Mouse (Mus musculus) brain, embryonic 18.5 days (tissue): ENCODE measurements around the gene Clasp1.
A peak's percentile ranks its signal among the peaks of the same experiment; 100 is the strongest.

ENCODE experiments used
- DNase-seq: peaks from one replicate; pipeline ENCODE4 v3.0.0-alpha.2; 2012; ENCODE audit warnings: low read depth, low spot score

Clasp1 gene

DNA sequence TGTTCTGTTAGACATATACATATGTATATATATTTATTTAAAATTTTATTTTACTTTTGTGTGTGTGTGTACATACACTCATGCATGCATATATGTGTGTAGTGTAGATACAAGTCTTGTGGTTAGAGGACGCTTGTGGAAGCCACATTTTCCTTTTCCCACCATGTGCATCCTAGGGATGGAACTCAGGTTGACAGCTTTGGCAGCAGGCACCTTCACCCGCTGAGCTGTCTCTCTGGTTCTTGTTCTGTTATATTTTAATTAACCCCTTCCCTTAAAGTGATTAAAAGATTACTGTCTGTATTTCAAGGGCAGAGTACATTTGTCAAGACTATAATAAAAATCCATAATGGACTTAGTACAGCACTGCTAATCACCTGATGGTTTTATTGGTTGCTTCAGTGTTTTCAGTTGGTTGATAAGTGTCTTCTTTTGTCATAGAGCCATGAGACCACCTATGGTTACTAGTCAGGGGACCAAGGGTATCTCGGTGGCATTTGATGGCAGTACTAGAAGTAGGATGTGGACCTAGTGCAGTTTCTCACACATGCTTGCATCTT, 62.1 kb downstream of the Clasp1 start:
- no peak for DNase-seq

DNA sequence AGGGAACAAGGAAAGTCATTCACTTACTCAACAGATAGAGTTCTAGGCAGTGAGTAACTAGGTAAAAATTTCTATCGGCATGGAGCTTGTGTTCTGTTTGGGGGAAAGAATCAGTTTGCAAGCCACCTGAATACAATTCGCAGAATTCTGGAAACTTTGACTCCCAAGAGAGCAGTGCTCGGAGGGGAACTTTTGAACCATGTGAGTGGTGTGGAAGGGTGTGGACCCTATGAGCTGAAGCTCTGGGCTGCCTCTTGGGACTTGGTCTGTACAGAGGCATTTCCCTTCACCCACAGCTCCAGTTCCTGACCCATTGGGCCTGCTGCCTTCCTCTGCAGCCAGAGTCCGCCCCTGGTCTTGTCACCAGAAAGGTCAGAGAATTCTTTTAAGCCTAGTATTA, 64.7 kb downstream of the Clasp1 start:
- DNase-seq, result no peak

DNA sequence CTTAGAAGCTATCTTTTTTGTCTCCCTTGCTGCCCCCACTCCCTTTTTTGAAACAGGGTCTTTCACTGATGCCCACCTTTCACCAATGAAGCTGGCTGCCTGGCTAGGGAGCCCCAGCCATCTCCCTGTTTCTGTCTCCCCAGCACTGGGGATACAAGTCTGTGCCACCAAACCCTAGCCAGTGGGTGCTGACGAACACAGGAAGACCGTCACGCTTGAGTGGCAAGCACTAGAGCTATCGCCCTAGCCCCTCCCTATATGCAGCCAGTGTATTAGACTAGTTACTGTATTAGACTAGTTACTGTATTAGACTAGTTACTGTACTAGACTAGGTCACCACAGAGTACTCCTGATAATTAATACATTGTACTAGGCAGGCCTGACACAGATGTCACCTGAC, 66.0 kb downstream of the Clasp1 start:
- DNase-seq, result no peak

DNA sequence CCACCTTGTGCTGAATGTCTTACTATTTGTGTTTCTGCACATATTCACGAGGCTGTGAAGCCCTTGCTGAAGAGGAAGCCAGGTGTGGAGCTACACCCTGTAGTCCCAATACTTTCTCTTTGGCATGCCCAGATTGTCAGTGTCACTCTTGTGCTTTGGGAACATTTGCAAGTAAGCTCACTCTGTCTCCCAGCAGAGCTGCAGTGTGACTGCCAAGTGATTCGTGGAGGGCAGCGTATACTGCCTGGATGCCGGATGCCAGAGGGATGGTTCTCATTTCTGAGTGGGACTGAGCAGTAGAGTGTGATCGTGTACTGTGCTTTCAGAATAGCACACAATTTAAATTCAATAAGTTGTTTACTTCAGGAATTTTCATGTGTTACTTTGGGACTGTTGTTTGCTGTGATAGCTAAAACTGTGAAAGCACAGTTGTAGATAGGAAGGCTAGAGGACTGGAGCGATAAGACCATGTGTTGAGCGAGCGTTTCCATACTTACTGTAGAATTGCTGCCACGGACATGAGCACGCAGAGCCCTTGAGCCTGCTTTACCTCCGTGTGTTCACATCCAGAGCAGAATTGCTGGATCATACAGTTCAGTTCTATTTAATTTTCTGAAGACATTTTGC, 68.5 kb downstream of the Clasp1 start:
- no peak for DNase-seq

DNA sequence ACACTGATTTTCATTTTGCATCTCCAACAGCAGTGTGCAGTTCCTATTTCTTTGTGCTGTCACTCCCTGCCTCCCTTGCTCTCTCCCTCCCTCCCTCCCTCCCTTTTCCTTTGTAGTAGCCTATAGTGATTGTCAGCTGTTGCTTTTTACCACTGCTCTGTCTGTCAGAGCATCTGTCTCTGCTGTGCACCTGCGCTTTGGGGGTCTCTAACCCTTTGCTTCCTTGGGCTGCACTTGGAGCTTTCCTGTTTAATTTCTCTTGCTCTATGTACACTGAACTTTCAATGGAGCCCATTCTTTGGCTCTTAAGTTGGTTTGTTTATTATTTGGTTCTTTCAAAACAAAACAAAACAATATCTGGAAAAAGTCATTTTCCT, 69.0 kb downstream of the Clasp1 start:
- DNase-seq, result no peak

DNA sequence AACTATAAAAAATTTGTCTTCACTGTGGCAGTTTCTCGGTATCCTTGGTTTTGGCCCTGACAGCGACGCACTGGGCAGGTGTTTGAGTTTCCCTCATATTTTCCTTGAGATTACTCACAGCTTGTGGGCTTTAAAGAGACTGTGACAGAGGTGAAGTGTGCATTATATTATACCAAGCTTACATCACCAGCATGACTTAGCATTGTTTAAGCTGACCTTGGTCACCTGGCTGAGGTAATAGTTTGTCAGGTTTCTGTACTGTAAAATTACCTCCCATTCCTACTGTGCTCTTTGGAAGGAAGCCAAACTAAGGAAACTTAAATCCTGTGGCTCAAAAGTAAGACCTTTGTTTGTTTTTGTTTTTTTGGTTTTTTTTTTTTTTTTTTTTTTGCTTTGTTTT, 69.4 kb downstream of the Clasp1 start:
- no peak for DNase-seq

DNA sequence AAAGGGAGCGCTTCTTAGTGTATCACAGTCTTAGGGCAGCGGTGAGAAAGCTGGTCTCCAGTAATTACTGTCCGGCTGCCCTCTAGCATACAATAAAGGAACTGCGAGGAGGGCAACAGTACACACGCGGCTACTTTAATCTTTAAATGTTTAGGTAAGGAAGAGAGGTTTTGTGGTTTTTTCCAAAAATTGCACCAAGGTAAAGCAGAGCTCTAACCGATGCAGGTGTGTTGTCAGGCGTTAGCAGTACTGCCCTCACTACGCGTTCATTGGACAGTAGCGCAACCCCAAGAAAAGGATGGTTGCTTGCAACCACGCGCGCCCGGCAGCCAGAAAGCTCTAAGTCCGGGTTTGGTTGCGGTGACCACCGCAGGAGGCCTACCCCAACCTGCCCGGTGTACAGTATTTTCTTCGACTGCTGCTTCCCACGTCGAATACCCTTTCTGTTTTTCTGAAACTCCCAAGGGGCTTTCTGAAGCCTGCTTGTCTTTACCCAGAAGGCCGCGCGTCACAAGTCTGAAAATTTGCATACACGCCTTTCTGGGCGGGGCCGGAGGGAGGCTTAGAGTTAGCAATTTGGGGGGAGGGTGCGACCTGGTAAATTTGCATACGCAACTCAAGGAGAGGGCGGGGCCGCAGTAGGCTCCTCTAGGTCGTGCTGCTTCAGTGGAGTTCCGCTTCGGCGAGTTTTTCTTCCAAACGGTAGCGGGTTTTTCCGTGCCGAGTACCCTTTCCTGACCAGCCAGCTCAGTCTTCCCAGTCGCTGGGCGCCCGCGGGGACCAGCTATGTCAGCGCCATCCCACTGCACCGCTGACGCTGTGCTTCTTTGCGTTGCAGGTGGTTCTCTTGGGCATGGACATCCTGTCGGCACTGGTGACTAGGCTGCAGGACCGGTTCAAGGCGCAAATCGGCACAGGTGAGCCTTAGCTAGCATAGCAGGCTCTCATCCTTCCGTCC, 70.4 kb downstream of the Clasp1 start:
- DNase-seq, result peak; percentile 80

DNA sequence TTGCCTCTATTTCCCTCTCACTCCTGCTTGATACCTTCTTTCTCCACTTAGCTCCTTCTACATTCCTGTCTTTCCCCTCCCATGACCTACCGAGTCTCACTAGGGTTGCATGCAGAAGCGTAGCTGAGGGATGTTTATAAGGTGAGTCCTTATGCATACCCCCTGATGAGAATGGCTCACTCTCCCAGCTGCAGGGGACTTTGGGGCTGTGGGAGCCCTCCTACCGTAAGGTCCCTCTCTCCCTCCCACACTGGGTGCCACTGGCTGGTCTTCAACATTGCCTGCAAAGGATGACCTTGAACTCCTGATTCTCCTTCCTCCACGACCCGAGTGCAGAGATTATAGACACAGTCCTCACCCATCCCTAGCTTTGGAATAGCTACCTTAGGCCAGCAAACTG, 71.9 kb downstream of the Clasp1 start:
- no peak for DNase-seq

DNA sequence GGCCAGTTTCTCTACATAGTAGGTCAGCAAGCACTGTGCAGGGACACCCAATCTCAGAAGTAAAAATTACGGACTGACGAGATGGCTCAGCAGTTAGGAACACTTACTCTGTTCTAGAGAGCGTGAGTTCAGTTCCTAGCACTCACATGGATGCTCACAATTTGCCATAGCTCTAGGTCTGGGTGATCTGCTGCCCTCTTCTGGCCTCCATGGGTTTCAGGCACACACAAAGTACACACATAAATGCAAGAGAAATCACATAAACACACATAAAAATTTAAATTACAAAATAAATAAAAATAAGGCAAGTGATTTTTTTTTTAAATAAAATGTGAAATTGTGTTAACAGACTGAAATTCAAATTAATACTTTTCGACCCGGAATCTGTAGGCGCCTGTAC, 77.2 kb downstream of the Clasp1 start:
- DNase-seq, result no peak

DNA sequence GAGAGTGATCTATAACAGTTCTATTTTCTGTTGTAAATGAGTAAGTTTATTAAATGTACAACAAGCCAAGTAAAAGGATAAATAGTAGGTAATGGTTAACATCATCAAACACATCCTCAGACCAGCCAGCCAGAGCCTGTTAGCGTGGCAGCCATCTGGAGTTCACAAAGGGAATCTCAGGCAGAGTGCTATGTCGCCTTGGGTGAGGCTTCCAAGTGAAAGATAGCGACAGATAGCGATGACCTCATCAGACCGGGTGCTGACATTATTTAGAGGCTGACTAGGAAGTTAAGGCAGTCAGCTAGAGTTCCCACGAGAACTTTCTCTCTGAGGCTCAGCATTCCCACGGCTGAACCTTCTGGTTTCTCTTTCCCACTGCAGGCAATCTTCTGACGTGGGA, 83.5 kb downstream of the Clasp1 start:
- no peak for DNase-seq

DNA sequence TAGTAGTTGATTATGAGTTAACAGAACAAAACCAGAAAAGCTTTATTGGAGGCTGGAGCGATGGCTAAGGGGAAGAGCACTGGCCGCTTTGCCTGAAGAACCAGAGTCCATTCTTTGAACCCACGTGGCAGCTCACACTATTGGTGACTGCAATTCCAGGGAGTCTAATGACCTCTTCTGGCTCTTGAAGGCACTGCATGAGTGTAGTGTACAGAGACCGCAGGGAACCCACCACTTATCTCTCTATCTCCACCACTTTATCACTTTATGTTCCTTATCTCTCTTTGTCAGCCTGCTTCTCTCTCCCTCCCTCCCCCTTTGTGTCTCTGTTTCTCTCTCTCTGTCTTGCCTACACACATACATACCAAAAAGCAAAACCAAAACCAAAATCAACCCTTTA, 88.1 kb downstream of the Clasp1 start:
- DNase-seq, result no peak

DNA sequence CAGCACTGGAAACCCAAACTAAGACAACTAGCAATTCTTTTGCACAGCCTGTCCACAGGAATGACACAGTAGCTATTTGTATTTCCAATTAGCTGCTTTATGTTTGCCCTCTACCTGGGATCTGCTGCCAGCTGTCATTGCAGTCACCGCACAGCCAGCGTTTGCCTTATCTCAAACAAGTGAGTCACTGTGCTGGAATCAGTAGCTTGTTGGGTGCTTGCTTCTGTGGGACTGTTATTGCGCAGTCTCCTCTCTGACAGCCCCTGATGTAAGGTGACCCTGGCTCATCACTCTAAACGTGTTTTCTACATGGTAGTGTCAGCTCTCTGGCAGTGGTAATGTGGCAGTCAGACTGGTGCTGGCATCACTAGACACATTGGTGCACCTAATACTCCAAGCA, 90.4 kb downstream of the Clasp1 start:
- DNase-seq, result no peak

DNA sequence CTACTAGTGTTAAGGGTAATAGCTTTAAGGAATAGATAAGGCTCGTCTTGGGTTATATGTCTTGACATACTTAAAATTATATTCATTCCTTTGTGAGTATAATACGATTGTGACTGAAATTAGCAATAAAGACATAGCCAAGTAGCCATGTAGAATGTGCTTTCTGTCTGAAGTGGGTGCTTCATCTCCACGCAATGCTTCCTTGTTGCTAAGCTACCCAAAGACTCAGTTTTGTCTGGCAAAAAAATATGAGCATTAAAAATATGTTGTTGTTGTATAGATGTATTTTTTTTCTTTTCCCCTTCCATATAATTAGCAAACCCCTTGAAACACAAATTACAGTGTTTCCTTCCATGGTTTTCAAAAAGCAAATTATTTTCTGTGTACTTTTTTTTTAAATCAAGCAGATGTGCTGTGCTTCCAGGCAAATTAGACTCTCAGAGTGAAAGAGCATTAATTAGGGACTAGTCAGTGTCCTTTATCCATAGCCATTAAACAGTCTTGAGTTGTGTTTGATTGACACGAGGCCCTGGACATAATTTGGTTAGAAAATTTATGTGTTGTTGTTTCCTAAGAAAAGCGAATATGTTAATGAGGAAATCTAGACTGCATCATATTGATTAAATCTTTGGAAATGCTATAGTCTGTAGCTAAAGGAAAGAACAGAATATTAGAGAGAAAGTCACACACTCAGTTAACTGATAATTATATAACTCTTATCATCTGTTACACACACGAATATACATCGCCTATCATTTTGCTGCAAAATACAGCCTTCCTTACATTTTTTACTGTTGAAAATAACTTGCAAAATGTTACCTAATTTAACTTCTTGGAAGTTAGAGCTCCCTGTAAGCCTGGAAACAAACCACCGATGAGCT, 91.9 kb downstream of the Clasp1 start:
- no peak for DNase-seq

DNA sequence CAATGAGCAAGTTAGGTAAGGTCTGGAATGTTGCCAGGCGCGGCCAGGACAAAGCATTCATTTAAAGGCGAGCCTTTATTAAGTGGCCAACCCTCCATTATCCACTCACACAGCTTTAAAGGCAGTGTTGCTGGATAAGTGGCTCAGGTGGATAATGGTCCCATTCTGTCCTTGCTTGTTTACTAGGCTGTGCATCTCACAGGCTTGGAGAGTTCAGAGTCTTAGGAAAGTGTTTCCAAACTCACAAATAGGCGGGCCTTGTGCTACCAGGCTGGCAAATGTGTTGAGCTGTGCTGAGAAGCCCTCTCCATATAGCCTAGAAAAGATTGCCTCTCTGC, 92.5 kb downstream of the Clasp1 start:
- no peak for DNase-seq

DNA sequence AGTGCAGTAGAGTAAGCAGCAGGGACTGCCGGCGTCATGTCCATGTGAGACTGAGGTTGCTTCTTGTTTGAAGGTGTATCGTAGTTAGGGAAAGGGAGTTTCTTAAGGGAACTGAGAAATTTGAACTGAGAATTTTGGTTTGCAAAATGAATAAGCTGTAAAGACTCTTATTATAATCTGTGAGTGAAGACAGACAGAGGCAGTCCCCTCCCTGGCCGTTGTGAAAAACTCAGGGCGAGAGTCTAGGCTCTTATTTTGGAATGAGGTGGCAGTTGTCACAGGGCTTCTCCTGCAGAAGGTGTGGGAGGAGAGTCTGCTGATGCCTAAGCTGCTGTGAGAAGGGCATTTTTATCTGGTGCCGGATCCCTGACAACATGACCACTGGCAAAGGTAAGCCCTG, 92.8 kb downstream of the Clasp1 start:
- no peak for DNase-seq

DNA sequence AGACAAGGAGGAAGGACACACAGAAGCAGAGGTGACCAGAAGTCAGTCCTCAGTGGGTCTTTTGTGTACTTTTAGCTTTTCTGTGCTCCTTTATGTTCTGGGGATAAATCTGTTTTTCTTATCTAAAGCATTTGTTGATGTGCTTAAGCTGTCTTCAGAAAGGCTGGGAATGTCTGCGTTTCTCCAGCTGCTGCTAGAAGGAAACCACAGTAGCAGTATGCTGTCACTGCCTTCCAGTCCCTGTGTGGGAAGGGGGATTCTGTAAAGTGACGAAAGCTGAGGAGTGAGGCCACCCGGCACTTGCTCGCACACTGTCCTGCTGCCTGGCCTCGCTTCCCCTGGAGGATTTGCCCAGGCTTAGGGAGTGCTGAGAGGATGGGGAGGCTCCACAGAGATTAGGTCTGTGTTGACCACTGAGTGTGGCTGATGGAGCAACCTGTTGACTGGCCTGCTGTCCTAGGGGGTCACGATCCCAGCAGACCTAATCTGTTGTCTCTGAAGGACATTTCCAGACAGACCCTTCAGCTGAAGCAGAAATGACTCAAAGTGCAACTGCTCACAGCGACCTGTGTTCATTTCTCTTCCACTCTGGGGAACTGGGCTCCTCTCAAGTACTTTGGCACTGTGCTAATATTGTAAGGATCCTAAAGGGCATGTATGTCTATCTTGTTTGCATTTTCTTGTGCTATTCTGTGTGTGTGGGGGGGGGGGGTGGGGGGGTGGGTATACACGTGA, 93.6 kb downstream of the Clasp1 start:
- no peak for DNase-seq

DNA sequence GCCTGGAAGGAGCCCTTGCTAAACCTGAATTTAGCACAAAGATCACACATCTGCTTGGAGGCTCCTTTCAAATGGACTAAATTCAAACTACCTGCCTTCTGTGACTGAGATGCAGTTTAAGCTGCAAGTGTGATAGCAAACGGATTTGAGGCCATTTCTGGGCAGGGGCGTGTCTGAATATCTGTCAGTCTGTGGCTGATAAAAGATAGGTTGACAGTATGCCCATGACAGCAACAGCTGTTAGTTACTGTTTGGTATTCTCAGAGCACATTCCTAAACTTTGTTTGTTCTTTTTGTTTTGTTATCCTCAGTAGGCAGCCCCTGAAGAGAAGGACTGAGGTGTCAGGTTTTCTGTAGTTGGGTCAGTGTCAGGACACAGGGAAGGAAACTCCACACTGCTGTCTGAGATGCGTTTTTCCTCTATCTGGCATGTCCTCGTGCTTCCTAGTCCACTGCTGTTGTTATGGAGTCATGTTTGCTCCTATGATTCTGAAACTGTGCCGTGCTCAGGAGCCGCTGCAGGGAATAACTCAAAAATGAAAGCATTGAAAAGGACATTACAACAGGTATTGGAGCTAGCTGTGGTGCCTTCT, 94.7 kb downstream of the Clasp1 start:
- DNase-seq, result no peak

DNA sequence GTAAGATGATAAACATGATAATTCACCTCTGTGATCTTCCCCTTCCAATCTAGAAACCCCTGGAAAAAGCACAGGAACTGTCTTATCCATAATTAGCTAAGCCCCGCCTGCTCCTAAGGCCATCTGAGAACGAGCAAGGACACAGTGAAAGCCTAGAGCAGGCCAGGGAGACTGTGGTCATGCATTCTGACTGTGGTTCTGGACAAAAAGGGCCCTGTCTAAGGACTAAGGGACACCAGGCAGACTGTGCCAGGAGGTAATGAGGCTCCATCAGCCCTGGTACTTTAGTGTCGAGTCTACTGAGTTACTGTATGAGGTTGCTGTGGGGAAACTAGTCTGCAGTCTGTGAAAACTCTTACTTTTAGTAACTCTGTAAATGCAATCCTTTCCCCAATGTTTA, 96.7 kb downstream of the Clasp1 start:
- no peak for DNase-seq

DNA sequence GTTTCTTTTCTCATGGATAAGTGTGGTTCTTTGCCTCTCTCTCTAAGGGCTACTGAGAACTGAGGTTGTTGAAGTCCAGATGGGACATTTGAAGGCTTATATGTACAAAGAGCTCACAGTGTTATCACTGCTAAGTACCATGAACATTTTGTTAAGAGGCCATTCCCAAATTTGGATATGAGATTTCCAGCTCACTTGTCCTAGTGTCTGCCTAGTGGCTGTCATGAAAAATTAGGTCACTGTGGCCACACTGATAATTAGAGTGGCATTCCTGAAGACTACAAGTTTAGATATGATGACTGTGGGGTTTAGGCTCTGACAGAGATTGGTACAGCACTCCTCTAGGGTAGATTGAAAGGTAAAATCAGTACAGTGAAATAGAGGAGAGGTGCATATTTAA, 97.2 kb downstream of the Clasp1 start:
- no peak for DNase-seq

DNA sequence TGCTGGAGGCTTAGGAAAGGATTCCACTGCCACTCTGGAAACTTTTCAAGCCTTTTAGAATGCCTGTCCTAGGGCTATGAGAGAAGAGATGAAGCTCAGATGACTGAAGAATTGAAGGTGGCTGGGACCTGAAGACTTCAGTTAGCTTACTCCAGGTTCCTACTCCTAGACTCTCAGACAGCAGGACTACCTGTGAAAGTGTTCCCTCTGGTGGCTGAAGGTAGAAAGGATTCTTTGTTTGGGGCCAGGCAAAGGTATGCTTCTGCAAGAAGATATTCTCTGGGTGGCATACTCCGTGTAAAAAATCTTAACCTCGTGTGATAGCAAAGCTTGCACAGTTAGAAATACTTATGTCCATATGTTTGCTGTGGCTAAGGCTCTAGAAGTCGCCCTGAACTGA, 104.0 kb downstream of the Clasp1 start:
- no peak for DNase-seq

DNA sequence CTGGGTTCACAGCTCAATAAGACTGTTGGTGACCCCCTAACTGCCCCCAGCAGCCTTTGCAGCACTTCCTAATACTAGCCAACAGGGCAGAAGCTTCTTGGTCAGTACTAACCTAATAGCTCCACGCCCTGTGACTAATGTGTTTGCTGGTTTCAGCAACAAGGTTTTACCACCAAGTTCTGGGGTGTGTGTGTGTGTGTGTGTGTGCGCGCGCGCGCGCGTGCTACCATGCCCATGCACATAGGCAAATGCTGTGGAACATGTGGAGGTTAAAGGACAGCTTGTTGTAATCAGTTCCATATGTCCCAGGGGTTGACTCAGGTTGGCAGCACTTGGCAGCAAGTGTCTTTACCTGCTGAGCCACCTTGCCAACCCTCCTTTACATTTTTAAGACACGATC, 105.7 kb downstream of the Clasp1 start:
- no peak for DNase-seq
